Mouse (Mus musculus): ENCODE data around the gene Hist1h2ae.
"Not testable (repeated sequence)": the region's sequence is repeated elsewhere in the genome, so short reads cannot be mapped to it uniquely, and the experiment has no call there.

The Hist1h2ae gene

GRCm38 (mm10) chr13:23585029-23585441, 14.0 kb upstream of the Hist1h2ae start:
- in situ Hi-C loops (cut with MboI; ENCODE audit: low sequenced_read_pairs) = no loop called here

DNA sequence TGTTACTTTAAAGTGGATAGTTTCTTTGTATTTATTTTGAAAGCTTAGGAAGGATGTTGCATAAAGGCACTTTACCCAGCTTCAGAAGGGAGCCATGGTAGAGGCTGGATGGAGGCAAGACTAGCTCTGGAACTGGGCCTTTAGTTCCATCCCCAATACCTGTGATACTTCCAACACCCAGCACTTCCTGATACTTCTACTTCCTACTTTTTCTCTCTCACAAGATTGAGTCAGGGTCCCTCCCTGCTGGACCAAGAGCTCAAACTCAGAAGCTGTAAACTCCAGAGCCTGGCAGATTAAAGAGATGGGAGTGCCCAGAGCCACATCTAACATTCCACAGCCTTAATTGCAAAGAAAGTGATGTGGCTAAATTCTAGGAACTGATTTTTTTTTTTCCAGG, 13.3 kb upstream of the Hist1h2ae start:
- in situ Hi-C loops (cut with MboI; ENCODE audit: low sequenced_read_pairs) = no loop called here

DNA sequence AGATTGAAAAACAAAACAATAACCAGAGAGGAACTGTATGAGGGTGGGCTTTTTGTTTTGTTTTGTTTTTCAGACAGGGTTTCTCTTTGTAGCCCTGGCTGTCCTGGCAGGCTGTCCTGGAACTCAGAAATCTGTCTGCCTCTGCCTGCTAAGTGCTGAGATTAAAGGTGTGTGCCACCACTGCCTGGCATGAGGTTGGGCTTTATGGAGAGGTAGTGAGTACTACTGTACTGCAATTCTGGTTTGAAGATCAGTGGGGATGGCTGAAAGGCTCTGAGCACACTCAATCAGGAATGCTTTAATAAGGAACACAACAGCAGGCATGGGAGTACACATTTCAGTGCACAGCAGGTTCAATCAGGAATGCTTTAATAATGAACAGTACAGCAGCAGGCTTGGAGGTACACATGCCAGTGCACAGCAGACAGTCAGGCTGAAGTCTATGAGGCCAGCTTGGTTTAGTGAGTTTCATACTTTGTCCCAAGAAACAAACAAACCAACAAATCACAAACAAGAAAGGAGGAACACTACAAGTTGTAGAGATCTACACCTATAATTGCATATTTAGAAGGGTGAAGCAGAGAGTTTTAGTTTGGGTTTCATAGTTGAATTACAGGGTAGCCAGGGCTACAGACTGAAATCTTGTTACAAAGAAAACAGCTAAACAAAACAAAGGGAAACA, 12.5 kb upstream of the Hist1h2ae start:
- in situ Hi-C loops (cut with MboI; ENCODE audit: low sequenced_read_pairs) = no loop called here

DNA sequence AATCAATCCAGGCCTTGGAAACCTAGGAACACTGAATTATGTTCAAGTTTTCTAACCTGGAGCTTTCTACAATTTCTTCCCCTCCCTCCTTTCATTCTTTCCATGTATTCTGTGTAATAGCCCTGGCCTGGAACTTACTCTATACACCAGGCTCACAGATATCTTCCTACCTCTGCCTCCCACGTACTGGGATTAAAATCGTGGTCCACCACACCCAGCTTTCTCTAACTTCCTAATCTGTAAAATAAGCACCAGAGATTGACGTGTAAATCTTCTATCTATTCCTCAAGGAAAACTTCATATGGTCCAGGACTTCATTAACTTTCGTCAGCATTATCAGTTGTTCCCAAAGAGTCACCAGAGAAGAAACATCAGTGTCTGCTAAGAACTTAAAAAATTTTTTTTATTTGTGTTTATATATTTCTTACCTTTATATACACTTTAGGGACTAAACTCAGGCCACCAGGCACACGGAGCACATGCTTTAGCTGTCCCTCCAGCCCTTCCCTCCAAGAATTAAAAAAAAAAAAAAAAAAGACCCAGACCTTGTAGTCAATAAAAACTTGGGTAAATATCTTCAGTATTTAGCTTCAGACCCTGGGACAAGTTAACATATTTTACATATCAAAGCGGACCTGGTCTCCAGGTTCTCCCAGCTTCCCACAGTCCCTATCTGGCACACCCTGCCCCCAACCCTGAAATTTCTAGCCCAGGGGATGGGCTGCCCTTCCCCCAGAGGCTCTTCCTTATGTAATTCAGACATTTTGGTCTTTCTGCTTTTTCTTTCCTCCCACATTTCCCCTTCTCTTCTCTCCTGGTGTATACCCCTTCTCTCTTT, 11.4 kb upstream of the Hist1h2ae start:
- in situ Hi-C loops (cut with MboI; ENCODE audit: low sequenced_read_pairs) = no loop called here

DNA sequence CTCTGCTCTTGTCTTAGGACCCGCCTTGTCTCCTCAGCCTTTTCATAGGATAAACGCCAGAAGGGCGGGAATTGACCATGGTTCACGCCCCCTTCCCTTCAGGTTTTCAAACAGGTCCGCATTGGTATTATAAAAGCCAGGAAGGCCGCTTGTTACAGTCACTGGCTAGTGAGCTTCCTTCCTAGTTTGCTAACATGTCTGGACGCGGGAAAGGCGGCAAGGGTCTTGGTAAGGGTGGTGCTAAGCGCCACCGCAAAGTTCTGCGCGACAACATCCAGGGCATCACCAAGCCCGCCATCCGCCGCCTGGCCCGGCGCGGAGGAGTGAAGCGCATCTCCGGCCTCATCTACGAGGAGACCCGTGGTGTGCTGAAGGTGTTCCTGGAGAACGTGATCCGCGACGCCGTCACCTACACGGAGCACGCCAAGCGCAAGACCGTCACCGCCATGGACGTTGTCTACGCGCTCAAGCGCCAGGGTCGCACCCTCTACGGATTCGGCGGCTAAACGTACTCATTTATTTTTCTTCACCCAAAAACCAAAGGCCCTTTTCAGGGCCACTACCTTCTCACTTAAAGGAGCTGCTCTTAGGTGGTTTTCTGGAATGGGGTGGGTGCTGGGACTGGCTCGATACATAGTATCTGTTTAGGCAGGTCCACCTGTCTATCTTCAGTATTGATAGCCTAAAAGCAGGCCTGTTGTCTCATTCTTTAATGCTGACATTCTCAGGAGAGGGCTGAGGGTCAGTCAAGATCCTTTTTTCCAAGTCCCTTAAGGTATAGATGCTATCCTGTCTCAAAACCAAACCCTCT, 10.6 kb upstream of the Hist1h2ae start, which contains the start of gene Hist1h4d:
Hist1h4d (plus strand) TSS at position 191 of the 811 bp plus-strand sequence.
- in situ Hi-C loops (cut with MboI; ENCODE audit: low sequenced_read_pairs) = no loop called here

- in situ Hi-C loops (cut with MboI; ENCODE audit: low sequenced_read_pairs) = no loop called here
Observed at GRCm38 (mm10) chr13:23577835-23578234, 6.8 kb upstream of the Hist1h2ae start.

GRCm38 (mm10) chr13:23576906-23577639, 6.1 kb upstream of the Hist1h2ae start:
- in situ Hi-C loops (cut with MboI; ENCODE audit: low sequenced_read_pairs) = no loop called here

DNA sequence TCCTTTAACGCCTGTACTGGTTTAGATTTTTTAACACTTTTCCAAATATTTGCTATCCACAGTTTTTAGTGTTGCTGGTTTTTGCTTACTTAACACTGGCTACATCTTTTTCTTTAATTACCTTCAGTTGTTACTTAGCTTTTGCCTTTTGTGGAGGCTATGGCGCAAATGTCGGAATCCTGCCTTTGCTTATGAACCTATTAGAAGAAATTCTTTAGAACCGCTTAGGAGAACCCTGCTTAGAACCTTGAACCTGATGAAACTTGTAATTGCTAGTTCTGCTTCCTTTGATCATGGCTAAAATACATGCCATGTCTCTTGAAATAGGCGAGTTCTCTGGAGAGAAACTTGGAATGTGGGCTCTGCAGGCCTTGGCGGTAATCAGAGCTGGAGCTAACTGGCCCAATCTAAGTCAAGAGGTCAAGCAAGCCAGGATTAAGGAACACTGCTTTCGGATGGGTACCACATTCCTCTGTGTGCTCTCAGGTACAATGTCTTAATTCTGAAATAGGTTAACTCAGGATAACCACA, 5.4 kb upstream of the Hist1h2ae start:
- in situ Hi-C loops (cut with MboI; ENCODE audit: low sequenced_read_pairs) = no loop called here

GRCm38 (mm10) chr13:23575864-23576313, 4.9 kb upstream of the Hist1h2ae start:
- in situ Hi-C loops (cut with MboI; ENCODE audit: low sequenced_read_pairs) = not testable (repeated sequence)

DNA sequence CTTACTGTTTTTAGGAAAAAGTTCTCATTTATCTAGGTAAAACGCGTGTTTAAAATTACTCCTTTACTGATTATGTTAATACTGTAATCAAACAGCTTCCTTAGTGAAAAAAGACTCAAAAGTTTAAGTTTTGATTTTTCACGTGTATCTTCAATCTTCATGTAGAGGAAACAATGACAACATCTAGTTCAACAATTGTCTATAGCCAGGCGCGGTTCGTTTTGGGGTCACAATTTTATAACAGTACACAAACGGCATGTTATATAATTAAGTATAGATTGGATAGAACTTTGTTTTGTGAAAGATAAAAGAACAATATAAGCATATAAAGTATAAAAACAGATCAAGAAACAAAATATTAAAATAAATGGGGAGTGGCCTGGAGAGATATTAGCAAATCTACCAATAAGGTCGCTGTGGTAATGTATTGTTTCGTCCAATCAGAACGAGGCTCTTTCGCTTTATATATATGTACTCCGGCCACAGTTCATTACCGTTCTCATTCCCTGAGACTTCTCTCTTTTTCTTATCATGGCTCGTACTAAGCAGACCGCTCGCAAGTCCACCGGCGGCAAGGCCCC, 4.3 kb upstream of the Hist1h2ae start, which contains the start of gene Hist1h3d:
Hist1h3d (plus strand) TSS at position 493 of the 581 bp plus-strand sequence.
- in situ Hi-C loops (cut with MboI; ENCODE audit: low sequenced_read_pairs) = no loop called here

GRCm38 (mm10) chr13:23574546-23575170, 3.6 kb upstream of the Hist1h2ae start:
- in situ Hi-C loops (cut with MboI; ENCODE audit: low sequenced_read_pairs) = loop anchor here (25.0 kb wide), 1 partner anchor 1787 kb away; the partner anchor contains the start of genes Hist1h1b, Hist1h2an, Hist1h2bp and Hist1h3i

- in situ Hi-C loops (cut with MboI; ENCODE audit: low sequenced_read_pairs) = loop anchor here (25.0 kb wide), 1 partner anchor 1787 kb away; the partner anchor contains the start of genes Hist1h1b, Hist1h2an, Hist1h2bp and Hist1h3i
Observed at GRCm38 (mm10) chr13:23573898-23574524, 3.0 kb upstream of the Hist1h2ae start, which contains the start of the genes Hist1h2bf and Hist1h2ad. Hist1h2bf (minus strand) TSS chr13:23574196. Hist1h2ad (plus strand) TSS chr13:23574381.

DNA sequence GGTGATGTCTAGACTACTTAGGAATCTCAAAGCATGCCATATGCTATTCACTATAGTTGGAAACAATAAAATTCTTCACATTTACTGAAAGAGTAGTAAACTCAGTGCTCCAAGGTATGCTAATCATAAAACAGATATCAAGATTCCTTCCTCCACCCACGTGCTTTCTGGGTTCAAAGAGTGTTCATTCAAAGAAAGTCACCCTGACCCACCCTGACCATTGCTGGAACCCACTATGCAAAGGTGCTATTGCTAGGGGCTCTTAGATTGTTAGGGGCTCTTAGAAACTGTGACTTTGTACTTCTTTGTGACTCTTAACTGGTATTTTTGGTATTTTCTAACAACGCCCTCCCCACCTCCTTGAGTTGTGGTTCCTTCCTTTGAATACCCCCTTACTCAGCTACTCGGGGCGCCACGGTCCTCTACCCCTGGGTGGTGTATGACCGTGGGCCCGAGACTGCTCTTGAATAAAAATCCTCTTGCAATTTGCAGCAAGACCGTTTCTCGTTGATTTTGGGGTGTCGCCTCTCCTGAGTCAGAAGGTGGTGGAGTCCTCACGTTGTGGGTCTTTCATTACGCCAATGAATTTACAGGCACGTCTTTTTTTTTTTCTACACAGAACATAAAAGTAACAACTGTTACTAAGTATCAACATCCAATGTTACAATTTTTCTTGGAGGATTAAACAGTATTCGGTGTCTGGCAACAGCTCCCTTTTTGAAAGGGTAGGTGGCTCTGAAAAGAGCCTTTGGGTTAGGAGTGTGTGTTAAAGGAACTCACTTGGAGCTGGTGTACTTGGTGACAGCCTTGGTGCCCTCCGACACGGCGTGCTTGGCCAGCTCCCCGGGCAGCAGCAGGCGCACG, 2.2 kb upstream of the Hist1h2ae start:
- in situ Hi-C loops (cut with MboI; ENCODE audit: low sequenced_read_pairs) = loop anchor here (25.0 kb wide), 1 partner anchor 1786 kb away; the partner anchor contains the start of genes Hist1h1b, Hist1h2an, Hist1h2bp and Hist1h3i

GRCm38 (mm10) chr13:23572218-23573033, 1.4 kb upstream of the Hist1h2ae start:
- in situ Hi-C loops (cut with MboI; ENCODE audit: low sequenced_read_pairs) = loop anchor here (25.0 kb wide), 1 partner anchor 1785 kb away; the partner anchor contains the start of genes Hist1h1b, Hist1h2an, Hist1h2bp and Hist1h3i

GRCm38 (mm10) chr13:23571504-23572217, 641 bp upstream of the Hist1h2ae start:
- in situ Hi-C loops (cut with MboI; ENCODE audit: low sequenced_read_pairs) = loop anchor here (25.0 kb wide), 1 partner anchor 1784 kb away; the partner anchor contains the start of genes Hist1h1b, Hist1h2an, Hist1h2bp and Hist1h3i

Data from CH12F3 (cell line).